Mouse (Mus musculus) cortical plate, adult 2 months (tissue): ENCODE measurements at regions not wholly inside any gene's neighbourhood (a gene's known extent, or its start where the extent isn't known, plus 50 kb on each side); places are given as distances from the start of the nearest gene placed in this dataset.

ENCODE experiments used
- CTCF ChIP-seq: fragments of 200-500 bp; IDR thresholded peaks from 2 replicates; pipeline ENCODE4 v1.5.1; 2011; ENCODE audit warnings: mild to moderate bottlenecking, control low read depth, low read length; ENCODE audit not compliant: insufficient read depth; ENCODE audit errors: extremely low read depth
- POLR2A ChIP-seq: fragments of 200-500 bp; IDR thresholded peaks from 2 replicates; pipeline ENCODE4 v1.6.1; 2011; ENCODE audit warnings: mild to moderate bottlenecking, low read length, control low read depth; ENCODE audit not compliant: insufficient read depth; ENCODE audit errors: extremely low read depth

DNA sequence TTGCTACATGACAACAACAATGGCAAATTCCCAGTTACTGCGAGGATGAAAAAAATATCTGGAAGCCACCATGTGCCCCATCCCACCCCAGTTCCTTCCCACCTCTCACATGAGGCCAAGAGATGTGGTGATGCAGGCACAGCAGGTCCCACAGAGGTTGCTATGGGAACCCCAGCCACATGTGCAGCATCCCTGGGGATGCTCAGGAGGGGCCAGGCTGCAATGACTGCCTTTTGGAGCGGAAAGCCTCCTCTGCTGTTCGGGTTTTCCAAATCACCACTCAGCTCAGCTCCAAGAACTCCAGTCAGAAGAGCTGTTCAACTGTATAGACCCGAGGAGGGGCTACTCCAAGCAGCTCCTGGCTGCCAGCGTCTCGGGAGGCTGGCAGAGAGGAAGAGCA lies 68.0 kb upstream of the Glce start:
- TF ChIP-seq POLR2A = no peak
- TF ChIP-seq CTCF = no peak
